In the genomic region with DNA sequence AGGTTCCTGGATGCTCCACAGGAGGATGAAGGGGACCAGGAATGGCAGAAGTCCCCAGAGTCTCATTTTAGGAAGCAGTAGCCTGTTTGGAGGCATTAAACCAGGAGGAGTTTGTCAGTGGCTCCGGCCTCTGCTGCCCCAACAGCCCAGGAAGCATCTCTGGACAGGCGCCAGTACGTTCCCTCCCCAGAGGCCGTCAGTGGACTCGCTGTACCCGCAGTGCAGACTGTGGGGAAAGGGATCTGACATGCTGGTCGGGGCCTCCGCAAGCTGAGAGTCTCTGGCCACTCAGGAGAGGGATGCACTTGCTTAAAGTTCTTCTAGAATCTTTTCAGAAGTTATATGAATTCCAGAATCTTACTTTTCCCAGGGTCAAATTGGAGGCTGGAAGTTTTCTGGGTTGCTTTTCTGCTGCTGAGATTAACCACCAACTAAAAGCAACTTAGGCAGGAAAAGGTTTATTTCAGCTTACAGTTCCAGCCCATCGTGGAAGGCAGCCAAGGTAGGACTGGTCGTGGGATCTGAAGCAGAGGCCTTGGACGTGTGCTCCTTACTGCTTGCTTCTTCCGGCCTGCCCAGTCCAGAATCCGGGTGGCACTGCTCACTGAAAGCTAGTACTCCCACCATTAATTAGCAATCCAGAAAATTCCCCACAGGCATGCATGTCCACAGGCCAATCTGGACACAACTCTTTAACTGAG, we compare ENCODE assay signal across 21 mouse cellular contexts. TPM values are rescaled to one million over a fixed set of nuclear protein-coding genes. Genes with fewer than 3 reads are reported as not detected.
DNase-seq lines count a peak whose midpoint lies in the region.
"Not testable (repeated sequence)": the region's sequence is repeated elsewhere in the genome, so short reads cannot be mapped to it uniquely, and the experiment has no call there.
"Had no signal": no experiment of that assay in that cellular context is flagged by ENCODE, and none has a peak within 500 bp of the region (broad histone marks: within the 10 kb centered on the region; RNA-seq: fewer than 3 reads in every experiment).

Wfdc6a (minus strand) TSS at position 423 of the 701 bp plus-strand sequence.

- peak; percentile 20 for DNase-seq in NIH3T3 (ENCODE audit: low read depth)
- DNase-seq in adrenal gland, postnatal 36 days: peak; percentile 35 to 66
- not testable (repeated sequence) for DNase-seq in gonadal fat pad, adult 2 months (ENCODE audit: low read depth)
- peak; percentile 47 for DNase-seq in heart, postnatal 14 days
- peak; percentile 46 for DNase-seq in kidney, postnatal 10 days
- DNase-seq in lung, postnatal 10 days: peak; percentile 57
- peak; percentile 40 for DNase-seq in ovary, postnatal 36 days (ENCODE audit: low spot score)
- peak; percentile 66 for DNase-seq in testis, postnatal 14 days (ENCODE audit: low spot score)

- intact Hi-C loops in heart, postnatal 14 days (cut with DNase I): not testable (repeated sequence)

RNA-seq across cellular contexts. Expression of gene Wfdc6a, which starts in this region (rescaled TPM):
- under 1 TPM in 1 of 2 experiments, not detected in 1; 0.40 TPM for total RNA-seq in adrenal gland, postnatal 36 days (2021)
- polyA plus RNA-seq in gonadal fat pad, adult 2 months (2012; rRNA removed): 94.1 and 109 TPM in 2 replicates
- under 1 TPM; 0.29 to 0.48 TPM for total RNA-seq in heart, postnatal 14 days (2021)
- total RNA-seq: G1E; gastrocnemius, postnatal 4 days; megakaryocyte-erythroid progenitor cell, adult 5-6 weeks; midbrain, postnatal 0 days; neutrophil, adult 5-6 weeks had no signal
- polyA plus RNA-seq: brain, embryonic 14.5 days; cortical plate, adult 2 months; embryonic facial prominence, embryonic 11.5 days; forebrain, embryonic 14.5 days; G1E; hindbrain, embryonic 12.5 days; kidney, embryonic 14.5 days; limb, embryonic 11.5 days; liver, embryonic 11.5 days; midbrain, postnatal 0 days had no signal

Comparison
In these comparisons a context has a peak if more than half of its experiments do, and no peak if none do; other contexts are left out.
1. Peak in DNase-seq in adrenal gland, postnatal 36 days; RNA of the gene not detected or under 1 TPM.
2. Peak in DNase-seq in heart, postnatal 14 days; RNA of the gene not detected or under 1 TPM.